Mouse (Mus musculus): ENCODE measurements around the gene Gcdh. TPM values are rescaled to one million over a fixed set of nuclear protein-coding genes. Genes with fewer than 3 reads are reported as not detected.

Gcdh gene
- 10 to 100 TPM; 77.9 to 96.9 TPM for total RNA-seq (2021)
- long read RNA-seq, experiment 1, transcript Gcdh-201 (11 exons, 2,167 nt): minor isoform, 42 of 214 reads
- long read RNA-seq, experiment 1, transcript Gcdh-202 (12 exons, 2,114 nt): major isoform, 116 of 214 reads
- long read RNA-seq, experiment 1, partial matches to known transcripts: 42 of 214 reads
- long read RNA-seq, experiment 1, other reads (novel, unspliced or antisense): 14 of 214 reads
- long read RNA-seq, experiment 2, transcript Gcdh-201 (11 exons, 2,167 nt): minor isoform, 14 of 77 reads
- long read RNA-seq, experiment 2, transcript Gcdh-202 (12 exons, 2,114 nt): major isoform, 46 of 77 reads
- long read RNA-seq, experiment 2, partial matches to known transcripts: 10 of 77 reads
- long read RNA-seq, experiment 2, other reads (novel, unspliced or antisense): 7 of 77 reads

GRCm38 (mm10) chr8:84893709-84894134, at the start of gene Gcdh:
Gcdh (minus strand) TSS chr8:84893921.
- DNase-seq: peak; percentile 93

- no peak for DNase-seq
These were observed 44.1 kb upstream of the Gcdh start for GRCm38 (mm10) chr8:84937620-84938485.

GRCm38 (mm10) chr8:84936962-84937546, 43.3 kb upstream of the Gcdh start, which contains the start of gene Mast1:
Mast1 (minus strand) TSS chr8:84937359.
- DNase-seq: peak; percentile 84

GRCm38 (mm10) chr8:84936041-84936961, 42.6 kb upstream of the Gcdh start:
- DNase-seq: no peak

GRCm38 (mm10) chr8:84935489-84935888, 41.8 kb upstream of the Gcdh start:
- no peak for DNase-seq

- no peak for DNase-seq
These were observed 41.1 kb upstream of the Gcdh start for GRCm38 (mm10) chr8:84934860-84935259.

GRCm38 (mm10) chr8:84933767-84934559, 40.2 kb upstream of the Gcdh start:
- no peak for DNase-seq

- no peak for DNase-seq
These were observed 36.9 kb upstream of the Gcdh start for GRCm38 (mm10) chr8:84930582-84930981.

- peak; percentile 83 for DNase-seq
These were observed 35.0 kb upstream of the Gcdh start for GRCm38 (mm10) chr8:84928456-84929306.

- DNase-seq: no peak
These were observed 33.8 kb upstream of the Gcdh start for GRCm38 (mm10) chr8:84927513-84927912.

GRCm38 (mm10) chr8:84925557-84925956, 31.8 kb upstream of the Gcdh start:
- DNase-seq: no peak

- no peak for DNase-seq
These were observed 27.9 kb upstream of the Gcdh start for GRCm38 (mm10) chr8:84921596-84921995.

- no peak for DNase-seq
These were observed 24.9 kb upstream of the Gcdh start for GRCm38 (mm10) chr8:84918646-84919045.

GRCm38 (mm10) chr8:84917781-84918180, 24.1 kb upstream of the Gcdh start:
- DNase-seq: no peak

- DNase-seq: no peak
These were observed 21.5 kb upstream of the Gcdh start for GRCm38 (mm10) chr8:84915269-84915668.

GRCm38 (mm10) chr8:84913960-84914359, 20.2 kb upstream of the Gcdh start:
- DNase-seq: no peak

GRCm38 (mm10) chr8:84913502-84913900, 19.8 kb upstream of the Gcdh start:
- no peak for DNase-seq

GRCm38 (mm10) chr8:84912895-84913501, 19.3 kb upstream of the Gcdh start:
- DNase-seq: peak; percentile 71

- no peak for DNase-seq
These were observed 18.7 kb upstream of the Gcdh start for GRCm38 (mm10) chr8:84912391-84912790.
